Mouse (Mus musculus) adrenal gland (tissue): ENCODE data around the gene Plekhn1.

ENCODE experiments used
- intact Hi-C: fragments of 180-260 bp; cut with DNase I; formaldehyde crosslinking; loops from one replicate; pipeline ENCODE4 v1.15.1; 2025
- long read RNA-seq, 2 experiments: library from polyadenylated mRNA; unstranded; transcript quantifications; one replicate each; pipeline ENCODE4 v2.0.0; 2020; ENCODE audit warnings: borderline replicate concordance in 1 of 2; ENCODE audit not compliant: insufficient replicate concordance in 1 of 2

Gene Plekhn1
- long read RNA-seq, experiment 1, partial matches to known transcripts: 2 of 12 reads
- long read RNA-seq, experiment 1, other reads (novel, unspliced or antisense): 6 of 12 reads
- long read RNA-seq, experiment 2, transcript Plekhn1-201 (12 exons, 3,014 nt): major isoform, 17 of 32 reads
- long read RNA-seq, experiment 2, partial matches to known transcripts: 2 of 32 reads
- long read RNA-seq, experiment 2, other reads (novel, unspliced or antisense): 13 of 32 reads

DNA sequence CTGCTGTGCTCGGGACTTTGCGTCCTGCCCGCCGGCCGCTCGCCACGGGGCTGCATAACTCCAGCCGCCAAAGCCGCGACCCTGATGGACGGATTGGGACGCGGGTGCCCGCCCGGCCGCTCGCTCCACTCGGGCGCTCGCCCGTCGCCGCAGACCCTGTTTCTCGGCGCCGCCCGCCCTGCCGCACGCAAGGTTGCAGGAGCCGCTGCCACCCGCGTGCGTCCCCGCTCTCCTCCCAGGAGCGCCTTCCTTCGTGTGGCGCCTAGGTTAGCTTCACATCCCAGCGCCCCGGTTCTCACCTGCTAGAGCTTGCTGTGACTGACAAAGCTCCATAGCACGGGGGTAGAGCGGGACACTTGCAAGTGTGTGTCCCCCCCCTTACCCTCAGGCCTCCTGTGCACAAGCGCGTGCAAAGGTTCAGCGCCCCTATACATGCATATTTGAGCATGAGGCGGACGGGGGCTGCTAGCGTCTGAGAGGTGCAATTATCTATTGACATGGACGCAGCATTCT lies at the start of gene Plekhn1:
TSS of gene Plekhn1 (minus strand) at position 157 of the 513 bp plus-strand sequence.
- intact Hi-C loops: no loop called here

DNA sequence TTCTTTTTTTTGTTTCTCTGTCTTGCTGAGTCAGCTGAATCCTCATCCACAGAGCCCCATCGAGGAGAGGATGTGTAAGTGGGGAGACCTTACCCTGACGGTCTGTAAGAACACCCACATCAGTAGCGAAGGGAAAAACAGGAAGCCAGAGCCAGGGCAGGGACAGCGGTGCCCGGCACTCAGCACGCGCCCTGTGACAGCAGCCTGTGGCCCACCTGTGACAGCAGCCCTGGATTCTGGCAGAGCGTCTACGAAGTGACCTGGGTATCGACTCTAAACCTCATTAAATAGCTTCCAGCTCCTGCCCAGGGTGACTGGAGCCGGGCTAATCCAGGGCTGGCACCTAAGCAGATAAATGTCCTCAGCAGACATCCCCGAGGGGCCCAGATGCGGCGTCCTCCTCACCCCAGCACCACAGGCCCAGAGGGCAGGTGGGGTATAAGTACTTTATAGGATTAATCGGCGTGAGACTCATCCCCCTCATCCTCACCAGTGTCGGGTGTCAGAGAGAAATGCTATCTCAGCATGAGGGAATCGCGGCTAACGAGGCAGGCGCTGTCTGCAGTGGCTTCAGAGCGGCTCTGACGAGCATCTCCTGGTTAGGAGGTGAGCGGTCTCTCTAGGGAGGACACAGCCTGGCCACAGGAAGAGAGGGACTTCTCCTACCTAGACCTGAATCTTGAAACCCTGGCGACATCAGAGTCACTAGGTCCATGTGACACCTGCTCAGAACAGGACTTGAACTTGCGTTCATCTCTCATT lies 20.6 kb upstream of the Plekhn1 start, which contains the start of gene Samd11:
TSS of gene Samd11 (minus strand) at position 580 of the 762 bp plus-strand sequence.
- intact Hi-C loops: no loop called here

DNA sequence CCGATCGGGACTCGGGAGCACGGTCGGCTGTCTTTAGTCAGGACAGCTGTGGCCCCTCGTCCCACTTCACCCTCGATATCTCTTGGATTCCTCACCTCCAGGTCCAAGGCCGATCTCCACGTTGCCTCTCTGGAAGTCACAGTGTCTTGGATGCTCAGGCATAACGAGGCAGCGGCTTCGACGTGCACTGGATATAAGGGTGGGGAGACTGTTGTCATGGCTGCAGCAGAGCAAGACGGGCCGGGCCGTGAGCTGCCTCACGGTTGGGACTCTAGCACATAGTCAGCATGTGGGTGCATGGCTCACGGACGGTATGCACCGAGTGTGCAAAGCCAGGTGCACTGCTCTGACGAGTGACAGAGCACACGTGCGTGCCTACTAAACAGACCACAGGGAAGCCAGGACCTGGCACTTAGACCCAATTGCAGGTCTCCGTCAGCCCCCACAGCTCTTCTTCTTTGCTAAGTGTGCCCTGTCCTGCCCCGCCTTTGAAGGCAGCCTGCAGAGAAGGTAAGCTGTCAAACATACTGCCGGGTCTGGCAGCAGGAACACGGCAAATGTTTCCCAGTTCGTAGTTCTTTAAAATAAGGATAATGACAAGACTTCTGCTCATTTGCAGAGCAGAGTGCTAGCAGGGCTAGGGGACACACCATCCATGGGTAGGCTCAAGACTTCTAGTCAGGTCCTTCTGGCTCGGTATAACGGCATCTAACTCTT lies 19.9 kb upstream of the Plekhn1 start:
- intact Hi-C loops: no loop called here

GRCm38 (mm10) chr4:156253043-156253442 lies 18.4 kb upstream of the Plekhn1 start:
- intact Hi-C loops: no loop called here

- intact Hi-C loops: no loop called here
Observed at GRCm38 (mm10) chr4:156252619-156253018, 18.0 kb upstream of the Plekhn1 start.

GRCm38 (mm10) chr4:156252140-156252539 lies 17.5 kb upstream of the Plekhn1 start:
- intact Hi-C loops: no loop called here

- intact Hi-C loops: no loop called here
Observed at GRCm38 (mm10) chr4:156251081-156251480, 16.4 kb upstream of the Plekhn1 start.

DNA sequence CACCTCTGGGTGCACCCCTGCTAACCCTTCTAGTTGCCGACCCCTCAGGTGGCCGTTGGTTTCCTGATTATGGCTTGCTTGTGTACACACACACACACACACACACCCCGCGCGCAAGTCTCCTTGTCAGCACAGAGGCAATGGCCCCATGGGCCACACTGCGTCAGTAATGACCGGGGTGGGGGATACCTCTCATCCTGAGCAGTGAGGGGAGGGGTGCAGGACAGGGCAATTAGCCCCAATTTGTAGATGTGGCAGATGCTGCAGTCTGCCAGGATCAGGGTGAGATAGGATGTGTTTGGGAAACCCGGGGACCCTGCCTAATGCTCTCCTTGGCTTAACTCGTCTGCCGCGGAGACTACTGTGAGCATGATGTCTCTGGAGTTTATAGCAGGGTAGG lies 14.9 kb upstream of the Plekhn1 start:
- intact Hi-C loops: no loop called here

- intact Hi-C loops: no loop called here
Observed at GRCm38 (mm10) chr4:156236651-156237447, 2.2 kb upstream of the Plekhn1 start.

- intact Hi-C loops: no loop called here
Observed at GRCm38 (mm10) chr4:156235808-156236533, 1.3 kb upstream of the Plekhn1 start, which contains the start of gene Noc2l. TSS of gene Noc2l (plus strand) at chr4:156236010.

DNA sequence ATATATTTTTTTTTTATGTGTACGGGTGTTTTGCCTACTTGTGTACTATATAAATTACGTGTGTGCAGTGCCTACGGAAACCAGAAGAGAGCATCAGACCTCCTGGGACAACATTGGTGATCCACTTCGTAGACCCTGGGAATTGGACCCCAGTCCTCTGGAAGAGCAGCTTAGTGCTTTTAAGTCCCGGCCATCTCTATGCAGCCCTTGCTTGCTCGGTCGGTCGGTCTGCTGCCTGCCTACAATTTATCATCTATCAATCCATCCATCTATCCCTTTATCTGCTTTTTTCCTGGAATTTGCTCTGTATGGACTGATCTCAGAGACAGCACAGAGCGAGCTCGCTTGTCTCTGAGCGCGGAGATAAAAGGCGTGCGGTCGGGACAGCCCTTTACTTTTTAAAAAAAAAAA lies 708 bp upstream of the Plekhn1 start:
- intact Hi-C loops: no loop called here

DNA sequence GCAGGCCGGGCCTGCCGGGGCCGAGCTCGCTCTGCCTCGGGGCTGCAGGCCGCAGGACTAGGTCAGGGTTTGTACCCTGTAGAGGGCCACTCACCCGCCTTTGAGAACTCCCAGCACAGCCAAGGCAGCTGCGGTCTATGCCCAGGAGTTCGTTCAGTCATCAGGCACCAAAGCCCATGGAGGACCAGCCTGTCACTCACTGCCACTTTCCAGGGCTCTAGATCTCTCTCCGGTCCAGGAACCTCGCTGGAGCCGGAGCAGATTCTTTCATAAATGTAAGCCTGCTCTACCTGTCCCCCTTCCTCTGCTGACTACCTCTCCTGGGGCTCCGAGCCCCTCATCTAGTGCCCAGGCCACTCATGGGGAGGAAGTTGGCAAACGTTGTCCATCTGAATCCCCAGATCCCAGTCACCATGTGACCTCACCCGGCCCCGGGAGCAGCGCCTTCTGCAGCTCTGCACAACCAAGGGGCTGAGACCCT lies 596 bp downstream of the Plekhn1 start:
- intact Hi-C loops: no loop called here

GRCm38 (mm10) chr4:156228393-156229024 lies 6.1 kb downstream of the Plekhn1 start:
- intact Hi-C loops: no loop called here

GRCm38 (mm10) chr4:156227752-156228392 lies 6.8 kb downstream of the Plekhn1 start:
- intact Hi-C loops: no loop called here

DNA sequence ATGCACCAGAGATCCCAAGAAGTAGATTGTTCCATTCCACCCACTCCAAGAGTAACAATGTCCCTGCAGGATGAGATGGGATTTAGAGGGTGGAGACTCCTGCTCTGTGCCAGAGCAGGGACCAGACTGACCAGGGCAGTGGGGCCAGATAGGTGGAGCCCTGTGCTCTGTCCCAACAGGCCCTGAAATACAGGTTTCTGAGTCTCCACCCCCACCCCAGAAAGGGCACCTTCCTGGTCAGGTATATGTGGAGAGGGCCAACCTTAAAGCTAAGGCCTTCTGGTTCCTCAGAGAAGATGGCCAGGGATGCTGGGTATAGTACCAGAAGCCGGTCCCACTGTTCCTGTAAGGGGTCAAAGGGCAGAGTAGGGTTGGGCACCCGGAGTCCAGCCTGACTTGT lies 10.4 kb downstream of the Plekhn1 start:
- intact Hi-C loops: no loop called here

DNA sequence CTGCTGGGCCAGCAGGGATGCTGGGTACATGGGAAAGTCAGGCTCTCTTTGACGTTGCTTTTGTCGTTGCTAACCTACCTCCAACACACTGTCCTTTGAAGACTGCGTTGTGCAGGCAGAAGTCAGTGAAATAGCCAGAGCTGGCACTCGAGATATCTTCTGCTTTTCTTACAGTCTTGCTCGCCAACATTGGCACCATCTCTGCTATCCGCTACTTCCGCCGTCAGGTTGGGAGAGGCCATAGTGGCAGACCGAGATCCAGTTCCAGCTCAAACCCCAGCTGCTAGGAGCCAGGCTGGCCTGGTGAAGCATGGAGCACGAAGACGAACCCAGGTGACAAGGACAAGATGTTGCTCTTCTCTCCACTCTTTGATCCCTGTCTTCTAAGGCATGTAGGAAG lies 14.7 kb downstream of the Plekhn1 start:
- intact Hi-C loops: no loop called here

DNA sequence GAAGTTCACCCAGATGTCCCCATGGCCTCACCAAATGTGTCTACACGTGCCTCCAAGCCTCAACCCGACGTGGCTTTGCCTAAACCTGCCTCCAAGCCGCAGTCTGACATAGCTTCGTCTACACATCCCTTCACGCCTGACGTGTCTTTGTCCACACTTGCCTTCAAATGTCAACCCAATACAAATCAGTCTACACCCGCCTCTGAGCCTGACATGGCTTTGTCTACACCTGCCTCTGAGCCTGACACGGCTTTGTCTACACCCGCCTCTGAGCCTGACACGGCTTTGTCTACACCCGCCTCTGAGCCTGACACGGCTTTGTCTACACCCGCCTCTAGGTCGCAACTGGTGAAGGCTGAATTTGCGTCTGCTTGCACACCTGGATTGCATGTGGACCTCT lies 16.8 kb downstream of the Plekhn1 start:
- intact Hi-C loops: no loop called here

- intact Hi-C loops: no loop called here
Observed at GRCm38 (mm10) chr4:156217022-156217669, 17.5 kb downstream of the Plekhn1 start.

DNA sequence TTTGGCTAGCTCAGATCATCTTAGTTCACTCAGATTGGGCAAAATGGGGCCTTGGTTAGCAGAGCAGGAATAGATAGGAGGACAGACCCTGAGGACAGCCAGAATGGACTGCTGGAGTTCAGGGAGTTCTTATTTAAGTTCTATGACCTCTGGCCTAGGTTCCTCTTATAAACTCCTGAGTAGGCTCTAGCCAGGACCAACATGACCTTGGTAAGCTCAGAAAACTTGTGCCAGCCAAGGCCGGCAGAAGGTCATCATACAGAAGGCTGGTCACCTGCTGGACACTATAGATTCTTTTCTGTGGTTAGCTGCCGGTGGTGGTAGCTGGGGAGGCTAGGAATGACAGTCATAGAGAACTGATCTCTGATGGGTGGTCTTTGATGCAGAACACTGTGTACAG lies 18.5 kb downstream of the Plekhn1 start:
- intact Hi-C loops: no loop called here
